Mouse (Mus musculus) midbrain, embryonic 15.5 days (tissue): Measurements from ENCODE around the gene Svs6. TPM values are rescaled to one million over a fixed set of nuclear protein-coding genes. Genes with fewer than 3 reads are reported as not detected.
"Not testable (repeated sequence)": the region's sequence is repeated elsewhere in the genome, so short reads cannot be mapped to it uniquely, and the experiment has no call there.

ENCODE experiments used
- ATAC-seq: fragments of 200-750 bp; cut with Nextera tagmentation; replicated peaks from 2 replicates; pipeline ENCODE4 v1.8.0; 2017; ENCODE audit warnings: moderate TSS enrichment
- H3K27ac ChIP-seq: fragments of 300-500 bp; sonication (generic); 2 replicates; pipeline ENCODE4 v1.5.1; 2015; ENCODE audit warnings: mild to moderate bottlenecking, inconsistent platforms
- H3K27me3 ChIP-seq: fragments of 300-500 bp; sonication (generic); replicated peaks from 2 replicates; pipeline ENCODE4 v1.6.1; 2015; ENCODE audit warnings: inconsistent platforms
- H3K36me3 ChIP-seq: fragments of 300-500 bp; sonication (generic); replicated peaks from 2 replicates; pipeline ENCODE4 v1.6.1; 2015; ENCODE audit warnings: inconsistent platforms
- H3K4me1 ChIP-seq: fragments of 300-500 bp; sonication (generic); 2 replicates; pipeline ENCODE4 v1.6.1; 2015; ENCODE audit warnings: inconsistent platforms
- H3K4me2 ChIP-seq: fragments of 300-500 bp; sonication (generic); 2 replicates; pipeline ENCODE4 v1.6.1; 2015; ENCODE audit warnings: inconsistent platforms, mild to moderate bottlenecking, moderate library complexity
- H3K4me3 ChIP-seq: fragments of 300-500 bp; sonication (generic); 2 replicates; pipeline ENCODE4 v1.5.1; 2015; ENCODE audit warnings: mild to moderate bottlenecking, inconsistent platforms
- H3K9ac ChIP-seq: fragments of 300-500 bp; sonication (generic); 2 replicates; pipeline ENCODE4 v1.6.1; 2015; ENCODE audit warnings: mild to moderate bottlenecking, inconsistent platforms
- H3K9me3 ChIP-seq: fragments of 300-500 bp; sonication (generic); 2 replicates; pipeline ENCODE4 v1.6.1; 2016; ENCODE audit warnings: inconsistent platforms
- WGBS: fragments of 180-500 bp; shearing (Covaris S2); methylation state at CpG from one replicate; pipeline ENCODE4 v1.1.7; 2015; ENCODE audit warnings: mixed read lengths; 5-methylcytosine and 5-hydroxymethylcytosine counted together
- polyA plus RNA-seq: library from polyadenylated mRNA; unstranded; fragments of >200 nt; fragmentation: Nextera tagmentation; extraction: Ambion mirVana; gene quantifications from 2 replicates; pipeline ENCODE4 v1.2.1, GENCODE M21; 2015

Gene Svs6
- not detected in 2 replicates for polyA plus RNA-seq

GRCm38 (mm10) chr2:164316451-164316850 is at the start of gene Svs6:
TSS of gene Svs6 (plus strand) at chr2:164316751.
- H3K27ac ChIP-seq, ATAC-seq, H3K9me3 ChIP-seq, H3K27me3 ChIP-seq, H3K9ac ChIP-seq, H3K4me1 ChIP-seq, H3K4me2 ChIP-seq, H3K4me3 ChIP-seq, H3K36me3 ChIP-seq: not testable (repeated sequence)
- WGBS, result 72% methylated on average over 1 of the region's 1 CpGs

- Histone ChIP-seq H3K27ac (no peak within 1 kb of the TSS), H3K36me3 (no peaks in the 10 kb centered on the region), H3K27me3 (no peaks in the 10 kb centered on the region), H3K4me1 (no peaks in the 10 kb centered on the region), H3K4me2 (no peak within 1 kb of the TSS), H3K9me3 (no peaks in the 10 kb centered on the region), H3K4me3 (no peak within 1 kb of the TSS), H3K9ac (no peak within 1 kb of the TSS)
- WGBS, result 92% methylated on average over 4 of the region's 4 CpGs
- no peak for ATAC-seq
Measured at GRCm38 (mm10) chr2:164278359-164278758, 38.2 kb upstream of the Svs6 start, which contains the start of gene Svs4. TSS of gene Svs4 (minus strand) at chr2:164278459.

- not testable (repeated sequence) for H3K9ac ChIP-seq, H3K27me3 ChIP-seq, H3K4me2 ChIP-seq, H3K9me3 ChIP-seq, H3K27ac ChIP-seq, ATAC-seq, H3K4me3 ChIP-seq, H3K4me1 ChIP-seq, H3K36me3 ChIP-seq
- 81% methylated on average over 1 of the region's 1 CpGs for WGBS
Measured at GRCm38 (mm10) chr2:164288968-164289367, 27.6 kb upstream of the Svs6 start, which contains the start of gene Svs3a. TSS of gene Svs3a (plus strand) at chr2:164289268.

- H3K36me3 ChIP-seq, result no peaks in the 10 kb centered on the region
- no peak overlapping the region for H3K4me3 ChIP-seq
- H3K4me2 ChIP-seq, result no peak overlapping the region
- 87% methylated on average over 5 of the region's 5 CpGs for WGBS
- no peak for ATAC-seq
- no peaks in the 10 kb centered on the region for H3K9me3 ChIP-seq
- no peaks in the 10 kb centered on the region for H3K27me3 ChIP-seq
- H3K4me1 ChIP-seq, result no peaks in the 10 kb centered on the region
- no peak overlapping the region for H3K9ac ChIP-seq
- H3K27ac ChIP-seq, result no peak overlapping the region
Measured at GRCm38 (mm10) chr2:164312599-164312998, 4.0 kb upstream of the Svs6 start.

GRCm38 (mm10) chr2:164315460-164315859 is 1.1 kb upstream of the Svs6 start:
- not testable (repeated sequence) for H3K36me3 ChIP-seq, H3K27ac ChIP-seq, H3K9me3 ChIP-seq, H3K4me3 ChIP-seq, H3K4me1 ChIP-seq, H3K9ac ChIP-seq, H3K27me3 ChIP-seq, H3K4me2 ChIP-seq, ATAC-seq

- Histone ChIP-seq H3K27me3 (no peaks in the 10 kb centered on the region), H3K4me3 (no peak overlapping the region), H3K4me1 (no peaks in the 10 kb centered on the region), H3K27ac (no peak overlapping the region), H3K9ac (no peak overlapping the region), H3K9me3 (no peaks in the 10 kb centered on the region), H3K4me2 (no peak overlapping the region), H3K36me3 (no peaks in the 10 kb centered on the region)
- 87% methylated on average over 6 of the region's 6 CpGs for WGBS
- ATAC-seq, result no peak
Measured at GRCm38 (mm10) chr2:164320983-164321382, 4.4 kb downstream of the Svs6 start.

GRCm38 (mm10) chr2:164332440-164332839 is 15.9 kb downstream of the Svs6 start, which contains the start of gene Svs5:
TSS of gene Svs5 (plus strand) at chr2:164332740.
- not testable (repeated sequence) for H3K9me3 ChIP-seq, H3K4me3 ChIP-seq, H3K4me1 ChIP-seq, H3K9ac ChIP-seq, H3K4me2 ChIP-seq, ATAC-seq, H3K27ac ChIP-seq, H3K36me3 ChIP-seq, H3K27me3 ChIP-seq
- WGBS, result 84% methylated on average over 3 of the region's 3 CpGs

GRCm38 (mm10) chr2:164343732-164344131 is 27.2 kb downstream of the Svs6 start:
- not testable (repeated sequence) for ATAC-seq, H3K27me3 ChIP-seq, H3K9me3 ChIP-seq, H3K36me3 ChIP-seq, H3K27ac ChIP-seq, H3K4me2 ChIP-seq, H3K4me3 ChIP-seq, H3K4me1 ChIP-seq, H3K9ac ChIP-seq
- WGBS, result 75% methylated on average over 1 of the region's 1 CpGs

- ATAC-seq, H3K4me1 ChIP-seq: not testable (repeated sequence)
Measured at GRCm38 (mm10) chr2:164347697-164348096, 31.1 kb downstream of the Svs6 start.

GRCm38 (mm10) chr2:164348980-164349379 is 32.4 kb downstream of the Svs6 start:
- Histone ChIP-seq H3K4me2 (no peak overlapping the region), H3K9me3 (no peaks in the 10 kb centered on the region), H3K4me3 (no peak overlapping the region), H3K4me1 (no peaks in the 10 kb centered on the region), H3K27me3 (no peaks in the 10 kb centered on the region), H3K27ac (no peak overlapping the region), H3K9ac (no peak overlapping the region), H3K36me3 (no peaks in the 10 kb centered on the region)
- WGBS, result 89% methylated on average over 3 of the region's 3 CpGs
- no peak for ATAC-seq

More at GRCm38 (mm10) chr2:164347697-164348096, 31.1 kb downstream of the Svs6 start:
- H3K27ac ChIP-seq, H3K36me3 ChIP-seq, H3K4me3 ChIP-seq, H3K4me2 ChIP-seq, H3K9ac ChIP-seq, H3K27me3 ChIP-seq, H3K9me3 ChIP-seq: not testable (repeated sequence)

- WGBS, result 86% methylated on average over 3 of the region's 3 CpGs
Measured at GRCm38 (mm10) chr2:164352697-164353096, 36.1 kb downstream of the Svs6 start.

GRCm38 (mm10) chr2:164353356-164353755 is 36.8 kb downstream of the Svs6 start:
- whole genome bisulfite sequencing, result 90% methylated on average over 11 of the region's 11 CpGs
- H3K9me3 ChIP-seq, result no peaks in the 10 kb centered on the region
- H3K27ac ChIP-seq, result no peak overlapping the region
- H3K9ac ChIP-seq, result no peak overlapping the region
- H3K36me3 ChIP-seq, result no peaks in the 10 kb centered on the region
- no peaks in the 10 kb centered on the region for H3K27me3 ChIP-seq
- no peak overlapping the region for H3K4me2 ChIP-seq
- no peaks in the 10 kb centered on the region for H3K4me1 ChIP-seq
- H3K4me3 ChIP-seq, result no peak overlapping the region
- no peak for ATAC-seq

More at GRCm38 (mm10) chr2:164352697-164353096, 36.1 kb downstream of the Svs6 start:
- H3K4me1 ChIP-seq, result no peaks in the 10 kb centered on the region
- H3K36me3 ChIP-seq, result no peaks in the 10 kb centered on the region
- no peak overlapping the region for H3K9ac ChIP-seq
- no peak overlapping the region for H3K4me3 ChIP-seq
- no peaks in the 10 kb centered on the region for H3K9me3 ChIP-seq
- no peaks in the 10 kb centered on the region for H3K27me3 ChIP-seq
- H3K4me2 ChIP-seq, result no peak overlapping the region
- no peak for ATAC-seq
- no peak overlapping the region for H3K27ac ChIP-seq

- no peaks in the 10 kb centered on the region for H3K36me3 ChIP-seq
- 79% methylated on average over 11 of the region's 11 CpGs for WGBS
Measured at GRCm38 (mm10) chr2:164356177-164356967, 39.8 kb downstream of the Svs6 start.

More at GRCm38 (mm10) chr2:164356177-164356967, 39.8 kb downstream of the Svs6 start:
- H3K9me3 ChIP-seq, result no peaks in the 10 kb centered on the region
- no peak overlapping the region for H3K27ac ChIP-seq
- no peak overlapping the region for H3K4me3 ChIP-seq
- no peak overlapping the region for H3K4me2 ChIP-seq
- 0 out of 2 replicates have a peak, but pooled peaks cover 4% of the 10 kb centered on the region for H3K27me3 ChIP-seq
- no peak overlapping the region for H3K9ac ChIP-seq
- no peaks in the 10 kb centered on the region for H3K4me1 ChIP-seq
- no peak for ATAC-seq
